ENCODE assay signal across 24 mouse cellular contexts in genomic region chr5:86735808-86736207, GRCm38 (mm10). TPM values are rescaled to one million over a fixed set of nuclear protein-coding genes. Genes with fewer than 3 reads are reported as not detected.
A peak's percentile ranks its signal among the peaks of the same experiment; 100 is the strongest.
DNase-seq lines count a peak whose midpoint lies in the region; ATAC-seq and TF ChIP-seq lines count a peak whose summit lies in the region.
"Had no signal": no experiment of that assay in that cellular context is flagged by ENCODE, and none has a peak within 500 bp of the region (broad histone marks: within the 10 kb centered on the region; RNA-seq: fewer than 3 reads in every experiment).

No protein-coding gene starts in this region.

- H3K4me3 ChIP-seq in kidney, postnatal 0 days (replicated peaks; ENCODE audit: low read depth, low read length): no peak overlapping the region
- H3K4me3 ChIP-seq in intestine, embryonic 15.5 days (replicated peaks): no peak overlapping the region
- no peak overlapping the region for H3K4me3 ChIP-seq in liver, embryonic 16.5 days (ENCODE audit: low read depth, low read length)
- H3K4me3 ChIP-seq: embryonic facial prominence, embryonic 12.5 days; erythroblast, embryonic 14.5 days; forebrain, embryonic 15.5 days; heart, embryonic 12.5 days; stomach, embryonic 15.5 days had no signal

- H3K4me2 ChIP-seq in kidney, postnatal 0 days (ENCODE audit: low read length): no peak overlapping the region
- no peak overlapping the region for H3K4me2 ChIP-seq in intestine, embryonic 15.5 days (replicated peaks)
- no peak overlapping the region for H3K4me2 ChIP-seq in liver, embryonic 16.5 days (ENCODE audit: low read depth, low read length)
- H3K4me2 ChIP-seq: embryonic facial prominence, embryonic 12.5 days; forebrain, embryonic 15.5 days; heart, embryonic 12.5 days; stomach, embryonic 15.5 days had no signal

- no peak overlapping the region for H3K27ac ChIP-seq in kidney, postnatal 0 days
- H3K27ac ChIP-seq in intestine, embryonic 15.5 days: no peak overlapping the region
- no peak overlapping the region for H3K27ac ChIP-seq in liver, embryonic 16.5 days (ENCODE audit: low read length)
- H3K27ac ChIP-seq: embryonic facial prominence, embryonic 12.5 days; forebrain, embryonic 15.5 days; stomach, embryonic 15.5 days had no signal

- H3K9me3 ChIP-seq in kidney, postnatal 0 days (replicated peaks; ENCODE audit: low read length): no peaks in the 10 kb centered on the region
- H3K9me3 ChIP-seq in intestine, embryonic 15.5 days: no peaks in the 10 kb centered on the region
- no peaks in the 10 kb centered on the region for H3K9me3 ChIP-seq in liver, embryonic 16.5 days (replicated peaks; ENCODE audit: control insufficient read depth, low read length)
- H3K9me3 ChIP-seq: embryonic facial prominence, embryonic 12.5 days; forebrain, embryonic 15.5 days; heart, embryonic 12.5 days; stomach, embryonic 15.5 days had no signal

- no peaks in the 10 kb centered on the region for H3K27me3 ChIP-seq in kidney, postnatal 0 days (ENCODE audit: insufficient read depth, low read length)
- H3K27me3 ChIP-seq in intestine, embryonic 15.5 days (replicated peaks): no peaks in the 10 kb centered on the region
- H3K27me3 ChIP-seq in liver, embryonic 16.5 days (ENCODE audit: control insufficient read depth, insufficient read depth, low read depth, low read length): no peaks in the 10 kb centered on the region
- H3K27me3 ChIP-seq: CH12.LX; embryonic facial prominence, embryonic 12.5 days; forebrain, embryonic 15.5 days; heart, embryonic 12.5 days; stomach, embryonic 15.5 days had no signal

- no peak for DNase-seq in kidney, postnatal 0 days (ENCODE audit: low spot score)
- DNase-seq in kidney, postnatal 14 days: no peak
- peak; percentile 39 for DNase-seq in R1 (ENCODE audit: low read depth, low spot score)
- DNase-seq in thymus, postnatal 14 days: no peak
- DNase-seq in neural tube, embryonic 10.5 days (ENCODE audit: extremely low spot score, low spot score): no peak
- DNase-seq in cerebellum, adult 9-10 months: no peak
- DNase-seq: adrenal gland, postnatal 14 days; cerebellum, postnatal 10 days; heart, postnatal 4 days; left cerebral cortex, postnatal 4 days; lung, adult 18-20 months had no signal

- H3K4me1 ChIP-seq in kidney, postnatal 0 days (replicated peaks; ENCODE audit: insufficient read depth, low read length): no peaks in the 10 kb centered on the region
- no peaks in the 10 kb centered on the region for H3K4me1 ChIP-seq in intestine, embryonic 15.5 days (replicated peaks)
- H3K4me1 ChIP-seq in liver, embryonic 16.5 days (ENCODE audit: control insufficient read depth, low read depth, low read length): no peaks in the 10 kb centered on the region
- H3K4me1 ChIP-seq: embryonic facial prominence, embryonic 12.5 days; forebrain, embryonic 15.5 days; stomach, embryonic 15.5 days had no signal

- 0 out of 2 replicates have a peak, but pooled peaks have one; percentile 13 for ATAC-seq in kidney, postnatal 0 days (replicated peaks; ENCODE audit: low FRiP score, low read depth)
- peak; percentile 81 for ATAC-seq in intestine, embryonic 15.5 days
- ATAC-seq in liver, embryonic 16.5 days (ENCODE audit: low read depth): peak; percentile 73
- ATAC-seq: forebrain, embryonic 15.5 days; hindbrain, embryonic 16.5 days; midbrain, embryonic 16.5 days had no signal

- 69% methylated on average over 2 of the region's 2 CpGs for WGBS in kidney, postnatal 0 days
- WGBS in intestine, embryonic 15.5 days: 56% methylated on average over 2 of the region's 2 CpGs
- WGBS in liver, embryonic 16.5 days (ENCODE audit: insufficient replicate concordance): 46% methylated on average over 2 of the region's 2 CpGs

- H3K36me3 ChIP-seq in kidney, postnatal 0 days (ENCODE audit: insufficient read depth, low read length): no peaks in the 10 kb centered on the region
- no peaks in the 10 kb centered on the region for H3K36me3 ChIP-seq in intestine, embryonic 15.5 days
- no peaks in the 10 kb centered on the region for H3K36me3 ChIP-seq in liver, embryonic 16.5 days (ENCODE audit: control insufficient read depth, insufficient read depth)
- H3K36me3 ChIP-seq: embryonic facial prominence, embryonic 12.5 days; forebrain, embryonic 15.5 days; heart, embryonic 12.5 days; stomach, embryonic 15.5 days had no signal

- no peak overlapping the region for H3K9ac ChIP-seq in kidney, postnatal 0 days (ENCODE audit: low read depth, low read length)
- no peak overlapping the region for H3K9ac ChIP-seq in intestine, embryonic 15.5 days
- no peak overlapping the region for H3K9ac ChIP-seq in liver, embryonic 16.5 days (ENCODE audit: low read depth, low read length)
- H3K9ac ChIP-seq: embryonic facial prominence, embryonic 12.5 days; forebrain, embryonic 15.5 days; heart, embryonic 12.5 days; stomach, embryonic 15.5 days had no signal

- no peak for TF ChIP-seq CTCF in kidney, postnatal 0 days (IDR thresholded peaks at IDR 0.05; ENCODE audit: low read depth)

RNA-seq across cellular contexts. Expression of gene Tmprss11e, which starts 9.8 kb away (rescaled TPM):
- 0.08 TPM in 1 of 2 replicates, not detected in the other for polyA plus RNA-seq in kidney, postnatal 0 days (2015; fragmentation: Nextera tagmentation; extraction: Ambion mirVana)
- not detected in 2 replicates for polyA plus RNA-seq in intestine, embryonic 15.5 days (2015; fragmentation: Nextera tagmentation; extraction: Ambion mirVana)
- not detected in 2 replicates for polyA plus RNA-seq in liver, embryonic 16.5 days (2015; fragmentation: Nextera tagmentation; extraction: Ambion mirVana)
- polyA plus RNA-seq: brain, embryonic 14.5 days; embryonic facial prominence, embryonic 12.5 days; erythroblast, embryonic 14.5 days; forebrain, embryonic 15.5 days; heart, embryonic 12.5 days; hindbrain, embryonic 16.5 days; kidney, embryonic 14.5 days; midbrain, embryonic 16.5 days; thymus, postnatal 0 days had no signal

RNA-seq across cellular contexts. Expression of gene Tmprss11b, which starts 59.6 kb away (rescaled TPM):
- not detected in 2 replicates for polyA plus RNA-seq in kidney, postnatal 0 days (2015; fragmentation: Nextera tagmentation; extraction: Ambion mirVana)
- polyA plus RNA-seq in intestine, embryonic 15.5 days (2015; fragmentation: Nextera tagmentation; extraction: Ambion mirVana): not detected in 2 replicates
- not detected in 2 replicates for polyA plus RNA-seq in liver, embryonic 16.5 days (2015; fragmentation: Nextera tagmentation; extraction: Ambion mirVana)
- polyA plus RNA-seq: erythroblast, embryonic 14.5 days; forebrain, embryonic 15.5 days; heart, embryonic 12.5 days; hindbrain, embryonic 16.5 days; kidney, embryonic 14.5 days; midbrain, embryonic 16.5 days had no signal

Comparison
In these comparisons a context has a peak if more than half of its experiments do, and no peak if none do; other contexts are left out.
1. ATAC-seq: peak in every context shown above with its lines; median percentile 81 in intestine, embryonic 15.5 days; 73 in liver, embryonic 16.5 days; 13 in kidney, postnatal 0 days.